7 mouse cellular contexts compared by ENCODE assay signal in genomic region chr12:70062114-70062513, GRCm38 (mm10). TPM values are rescaled to one million over a fixed set of nuclear protein-coding genes. Genes with fewer than 3 reads are reported as not detected.
DNase-seq lines count a peak whose midpoint lies in the region; ATAC-seq and TF ChIP-seq lines count a peak whose summit lies in the region.

No protein-coding gene starts in this region.

- TF ChIP-seq EP300 in MEL (IDR thresholded peaks at IDR 0.05; ENCODE audit: low read depth in 1 of 2, low read length in 2 of 2), result no peak

- no peak for ATAC-seq in liver, embryonic 12.5 days
- peak; percentile 71 for ATAC-seq in erythroid progenitor cell, adult 5-6 weeks (replicated peaks; ENCODE audit: low FRiP score, poor library complexity, severe bottlenecking)

- H3K27me3 ChIP-seq in liver, embryonic 12.5 days (replicated peaks), result no peaks in the 10 kb centered on the region
- H3K27me3 ChIP-seq in MEL (ENCODE audit: control insufficient read depth in 1 of 2, insufficient read depth in 2 of 2, low read length in 2 of 2), result no peaks in the 10 kb centered on the region

- peak; percentile 64 to 81 (median 75) for TF ChIP-seq CTCF in MEL (IDR thresholded peaks at IDR 0.05 in 2 of 3, conservative IDR thresholded peaks at IDR 0.05 in 1 of 3; ENCODE audit: control insufficient read depth in 1 of 3, insufficient read depth in 1 of 3, low read depth in 2 of 3, low read length in 3 of 3, poor library complexity in 1 of 3, severe bottlenecking in 1 of 3)
- TF ChIP-seq CTCF in bone marrow, adult 2 months (IDR thresholded peaks at IDR 0.05; ENCODE audit: control insufficient read depth, insufficient read depth, low read length), result peak; percentile 53

- H3K9ac ChIP-seq in liver, embryonic 12.5 days, result no peak overlapping the region
- no peak overlapping the region for H3K9ac ChIP-seq in MEL (ENCODE audit: control insufficient read depth, low read depth, low read length, poor library complexity, severe bottlenecking)

- TF ChIP-seq RAD21 in MEL (IDR thresholded peaks at IDR 0.05; ENCODE audit: low read depth, low read length), result peak; percentile 60

- no peaks in the 10 kb centered on the region for H3K4me1 ChIP-seq in liver, embryonic 12.5 days
- peaks cover 0 to 2% of the 10 kb centered on the region in 2 experiments; a peak in 2 of 4 replicates for H3K4me1 ChIP-seq in MEL (ENCODE audit: control insufficient read depth in 1 of 2, insufficient read depth in 2 of 2, low read length in 2 of 2)
- H3K4me1 ChIP-seq in bone marrow, adult 2 months (ENCODE audit: control insufficient read depth, insufficient read depth, low read length), result no peaks in the 10 kb centered on the region

- no peak overlapping the region for H3K4me3 ChIP-seq in liver, embryonic 12.5 days
- no peak overlapping the region for H3K4me3 ChIP-seq in MEL (ENCODE audit: control insufficient read depth in 1 of 2, insufficient read depth in 1 of 2, low read depth in 2 of 2, low read length in 2 of 2)
- H3K4me3 ChIP-seq in bone marrow, adult 2 months (replicated peaks; ENCODE audit: control insufficient read depth, low read depth, low read length), result no peak overlapping the region

- peak; percentile 50 for DNase-seq in liver
- DNase-seq in MEL (ENCODE audit: low read depth, low spot score), result peak; percentile 68
- peak; percentile 75 for DNase-seq in kidney, postnatal 4 days
- peak; percentile 74 for DNase-seq in naive thymus-derived CD4-positive, alpha-beta T cell, adult 2 months (ENCODE audit: low read depth)

- no peak overlapping the region for H3K27ac ChIP-seq in liver, embryonic 12.5 days
- no peak overlapping the region for H3K27ac ChIP-seq in MEL (ENCODE audit: control insufficient read depth, low read depth, low read length)
- H3K27ac ChIP-seq in bone marrow, adult 2 months (ENCODE audit: control insufficient read depth, insufficient read depth, low read depth, low read length, poor library complexity), result no peak overlapping the region

- no peak overlapping the region for H3K4me2 ChIP-seq in liver, embryonic 12.5 days

- TF ChIP-seq POLR2A in MEL (IDR thresholded peaks at IDR 0.05; ENCODE audit: control insufficient read depth in 1 of 2, insufficient read depth in 1 of 2, low read depth in 1 of 2, low read length in 2 of 2, poor library complexity in 1 of 2), result no peak
- TF ChIP-seq POLR2A in bone marrow, adult 2 months (IDR thresholded peaks at IDR 0.05; ENCODE audit: borderline replicate concordance, control insufficient read depth, low read depth, low read length), result no peak

- peaks cover 7% of the 10 kb centered on the region; the same call in 1 of the 2 replicates for H3K36me3 ChIP-seq in liver, embryonic 12.5 days
- peaks cover 4 to 13% of the 10 kb centered on the region in 2 experiments for H3K36me3 ChIP-seq in MEL (ENCODE audit: control insufficient read depth in 1 of 2, insufficient read depth in 2 of 2, low read length in 2 of 2)

- WGBS in liver, embryonic 12.5 days (ENCODE audit: insufficient replicate concordance), result 31% methylated on average over 3 of the region's 3 CpGs
- 35% methylated on average over 3 of the region's 3 CpGs for WGBS in bone marrow, adult 2 months

- H3K79me2 ChIP-seq in MEL (ENCODE audit: control insufficient read depth, insufficient read depth, low read length, poor library complexity), result no peaks in the 10 kb centered on the region

- H3K9me3 ChIP-seq in liver, embryonic 12.5 days (replicated peaks), result no peaks in the 10 kb centered on the region
- H3K9me3 ChIP-seq in MEL (replicated peaks; ENCODE audit: insufficient read depth, low read length), result no peaks in the 10 kb centered on the region

TF ChIP-seq in MEL, 35 proteins besides CTCF, POLR2A, EP300 and RAD21:
- TF ChIP-seq HCFC1 (IDR thresholded peaks at IDR 0.05; ENCODE audit: low read depth, low read length) (no peak), ZC3H11A (IDR thresholded peaks at IDR 0.05; ENCODE audit: low read depth, low read length) (peak; percentile 32; the same call in 1 of the 2 replicates), BHLHE40 (IDR thresholded peaks at IDR 0.05; ENCODE audit: borderline replicate concordance, low read depth, low read length) (0 out of 2 replicates have a peak, but pooled peaks have one; percentile 42), CHD1 (IDR thresholded peaks at IDR 0.05; ENCODE audit: low read depth, low read length) (no peak), ZNF384 (IDR thresholded peaks at IDR 0.05; ENCODE audit: low read depth, low read length) (peak; percentile 63; the same call in 1 of the 2 replicates), SMC3 (IDR thresholded peaks at IDR 0.05; ENCODE audit: low read depth, low read length) (peak; percentile 80), GABPA (IDR thresholded peaks at IDR 0.05; ENCODE audit: low read depth, low read length) (no peak)

RNA-seq across cellular contexts. Expression of gene Nin, which starts 51.4 kb away (rescaled TPM):
- 4.0 and 4.4 TPM in 2 replicates for polyA plus RNA-seq in liver, embryonic 12.5 days (2016; fragmentation: Nextera tagmentation; extraction: Ambion mirVana)
- total RNA-seq in MEL (2012; rRNA removed), result 45.2 and 48.4 TPM in 2 replicates
- polyA plus RNA-seq in MEL (2012; ENCODE audit: insufficient read depth in 1 of 2, insufficient read length in 2 of 2, low read depth in 1 of 2, low replicate concordance in 2 of 2, missing spikeins in 1 of 2), result 10 to 100 TPM in 1 of 2 experiments, not detected in 1; 49.1 TPM
- polyA plus RNA-seq in bone marrow, adult 2 months (2011; ENCODE audit: insufficient read depth, insufficient read length, low replicate concordance, missing spikeins), result 19.3 and 28.5 TPM in 2 replicates
- total RNA-seq in erythroid progenitor cell, adult 5-6 weeks (2015; ENCODE audit: low replicate concordance), result 16.2 and 36.0 TPM in 2 replicates
- 22.6 and 30.4 TPM in 2 replicates for total RNA-seq in erythroid progenitor cell, adult 5-6 weeks (2017; ENCODE audit: low replicate concordance)
